Mouse (Mus musculus) thymus, postnatal 10 days (tissue): ENCODE measurements at regions not wholly inside any gene's neighbourhood (a gene's known extent, or its start where the extent isn't known, plus 50 kb on each side); places are given as distances from the start of the nearest gene placed in this dataset.

ENCODE experiments used
- DNase-seq, 2 experiments: peaks; one replicate each; pipeline ENCODE4 v3.0.0; 2021; ENCODE audit warnings: low spot score in 2 of 2

DNA sequence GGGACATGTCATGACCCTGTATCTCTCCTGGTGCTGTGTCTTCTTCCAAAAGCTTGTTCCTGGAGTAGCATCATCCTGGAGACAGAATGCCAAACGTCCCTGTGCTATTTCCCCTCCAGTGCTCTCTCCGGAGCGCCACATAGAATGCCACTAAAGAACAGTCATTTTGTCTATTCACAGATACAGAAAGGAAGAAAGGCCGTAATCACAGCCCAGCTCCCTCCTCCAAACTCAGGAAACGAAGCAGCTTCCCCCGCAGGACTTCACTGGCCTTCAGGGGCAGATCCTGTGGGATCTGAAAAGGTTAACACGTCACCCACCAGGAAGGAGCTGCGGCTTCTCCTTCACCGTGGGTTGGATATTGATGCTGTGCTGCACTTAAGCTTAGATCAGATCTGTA, 140.7 kb downstream of the Usp46 start:
- no peak for DNase-seq

DNA sequence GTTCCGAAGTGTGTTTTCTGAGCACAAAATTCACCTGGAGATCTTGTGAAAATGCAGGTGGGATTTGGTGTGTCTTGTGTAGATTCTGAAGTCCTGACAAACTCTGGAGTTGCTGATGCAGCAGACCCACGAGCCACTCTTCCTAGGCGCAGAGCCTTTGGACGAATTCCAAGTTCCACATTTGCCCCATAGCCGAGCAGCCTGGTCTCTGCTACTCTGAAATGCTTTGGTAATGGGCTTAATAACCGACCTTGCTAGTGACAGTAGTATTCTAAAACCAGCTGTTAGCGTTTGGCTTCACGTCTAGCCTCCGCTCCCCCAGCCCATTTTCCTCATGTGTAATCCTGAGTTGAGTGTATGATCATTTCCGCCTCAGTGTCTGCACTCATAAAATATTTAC, 139.5 kb downstream of the Usp46 start:
- no peak for DNase-seq

DNA sequence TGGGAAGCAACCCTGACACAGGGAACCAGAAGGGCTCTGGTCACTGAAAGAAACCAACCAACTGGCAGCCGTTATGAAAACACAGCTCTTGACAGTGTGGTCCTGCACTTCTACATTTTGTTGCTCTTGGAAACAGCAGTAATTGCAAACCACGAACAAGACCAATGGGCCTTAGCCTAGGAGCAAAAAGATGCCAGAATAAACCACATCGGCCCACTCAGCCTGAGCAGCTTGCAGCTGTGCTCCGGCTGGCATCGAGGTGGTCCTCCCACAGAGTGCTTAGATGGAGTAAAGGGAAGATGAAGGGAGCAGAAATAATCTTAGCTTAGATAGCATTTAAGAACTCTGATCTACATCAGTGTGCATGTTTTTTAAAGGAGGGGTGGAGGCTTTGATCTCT, 138.0 kb downstream of the Usp46 start:
- DNase-seq = no peak

DNA sequence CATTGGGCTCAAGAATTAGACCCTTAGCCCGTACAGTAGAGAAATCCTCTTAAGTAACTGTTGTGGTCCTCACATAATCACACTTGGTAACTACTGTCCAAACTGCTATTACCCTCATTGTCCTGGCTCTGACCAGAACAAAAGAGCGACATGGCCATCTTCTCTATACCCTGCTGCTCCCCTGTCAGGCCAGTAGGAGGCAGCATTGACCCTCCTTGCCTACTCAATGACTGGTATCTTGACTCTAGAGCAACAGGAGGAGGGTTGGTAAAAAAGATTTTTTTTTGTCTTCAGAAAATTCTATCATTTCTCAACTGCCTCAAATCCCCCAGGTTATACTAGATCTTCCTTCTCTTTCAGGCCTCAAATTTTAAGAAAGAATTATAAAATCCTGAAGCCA, 130.4 kb downstream of the Usp46 start:
- peak in 1 of 2 experiments; percentile 14 for DNase-seq

DNA sequence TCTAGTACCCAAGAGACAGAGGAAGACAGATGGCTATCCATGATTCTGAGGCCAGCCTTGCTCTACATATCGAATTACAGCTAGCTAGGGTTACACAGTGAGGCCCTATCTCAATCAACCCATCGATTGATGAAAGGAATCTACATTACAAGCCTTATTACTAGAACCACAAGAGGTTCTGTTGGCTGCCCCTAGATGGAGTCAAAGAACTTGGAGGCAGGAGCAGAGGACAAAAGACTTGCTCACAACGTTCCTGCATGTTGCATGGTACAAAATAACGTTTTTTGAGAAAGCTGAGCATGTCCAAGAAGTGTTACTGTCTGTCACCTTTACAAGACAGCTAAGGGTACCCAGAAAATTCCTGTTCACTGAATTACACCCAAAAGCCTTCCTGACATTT, 129.8 kb downstream of the Usp46 start:
- no peak for DNase-seq

DNA sequence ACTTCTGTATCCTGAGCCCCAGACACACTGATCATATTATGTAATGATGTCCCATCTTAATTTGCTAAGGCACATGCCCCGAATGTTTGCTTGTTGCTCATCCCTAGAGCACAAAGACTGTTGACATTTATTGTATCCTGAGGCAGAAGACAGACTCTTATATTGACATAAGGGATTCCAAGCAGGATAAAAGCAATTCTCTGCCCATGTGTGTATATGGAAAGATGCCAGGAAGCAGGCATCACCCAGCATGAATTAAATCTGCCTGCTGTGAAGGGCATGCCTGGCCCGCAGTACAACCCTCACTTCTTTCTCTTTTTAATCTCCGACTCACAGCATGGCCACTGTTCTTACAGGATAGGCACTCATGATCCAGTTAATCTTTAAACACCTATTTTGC, 125.3 kb downstream of the Usp46 start:
- DNase-seq = no peak

DNA sequence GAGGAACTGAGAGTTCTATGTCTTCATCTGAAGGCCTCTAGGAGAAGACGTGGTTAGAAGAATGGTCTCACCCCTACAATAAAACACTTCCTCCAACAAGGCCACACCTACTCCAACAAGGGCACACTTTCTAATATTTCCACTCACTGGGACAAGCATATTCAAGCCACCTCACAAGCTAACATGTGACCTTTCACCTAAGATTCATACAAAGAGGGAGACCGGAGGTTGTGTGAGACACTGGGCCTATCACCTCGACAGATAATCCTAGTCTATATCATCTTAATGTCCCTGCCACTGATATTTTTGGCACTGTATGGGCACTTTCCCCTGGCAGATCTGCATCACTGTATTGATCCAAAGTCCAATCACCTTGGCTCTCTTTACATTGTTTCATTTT, 122.6 kb downstream of the Usp46 start:
- no peak for DNase-seq

DNA sequence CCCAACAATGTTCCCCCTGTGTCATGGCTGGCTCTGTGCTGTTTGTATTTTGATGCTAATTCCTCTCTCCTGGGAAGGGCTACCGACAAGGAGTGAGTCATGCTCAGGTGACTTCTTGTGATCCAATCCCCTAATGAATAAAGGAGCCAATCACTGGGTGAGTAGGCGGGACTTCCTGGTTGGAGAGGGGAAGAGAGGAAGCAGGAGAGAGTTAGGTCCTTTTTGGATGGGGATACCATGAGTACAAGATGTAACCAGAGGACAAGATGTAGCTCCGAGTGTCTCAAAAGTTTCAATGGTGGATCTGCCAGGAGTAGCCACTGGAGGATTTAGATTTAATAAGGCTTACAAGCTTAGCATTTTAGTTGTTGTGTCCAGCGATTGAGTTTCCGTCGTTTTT, 122.1 kb downstream of the Usp46 start:
- no peak for DNase-seq

DNA sequence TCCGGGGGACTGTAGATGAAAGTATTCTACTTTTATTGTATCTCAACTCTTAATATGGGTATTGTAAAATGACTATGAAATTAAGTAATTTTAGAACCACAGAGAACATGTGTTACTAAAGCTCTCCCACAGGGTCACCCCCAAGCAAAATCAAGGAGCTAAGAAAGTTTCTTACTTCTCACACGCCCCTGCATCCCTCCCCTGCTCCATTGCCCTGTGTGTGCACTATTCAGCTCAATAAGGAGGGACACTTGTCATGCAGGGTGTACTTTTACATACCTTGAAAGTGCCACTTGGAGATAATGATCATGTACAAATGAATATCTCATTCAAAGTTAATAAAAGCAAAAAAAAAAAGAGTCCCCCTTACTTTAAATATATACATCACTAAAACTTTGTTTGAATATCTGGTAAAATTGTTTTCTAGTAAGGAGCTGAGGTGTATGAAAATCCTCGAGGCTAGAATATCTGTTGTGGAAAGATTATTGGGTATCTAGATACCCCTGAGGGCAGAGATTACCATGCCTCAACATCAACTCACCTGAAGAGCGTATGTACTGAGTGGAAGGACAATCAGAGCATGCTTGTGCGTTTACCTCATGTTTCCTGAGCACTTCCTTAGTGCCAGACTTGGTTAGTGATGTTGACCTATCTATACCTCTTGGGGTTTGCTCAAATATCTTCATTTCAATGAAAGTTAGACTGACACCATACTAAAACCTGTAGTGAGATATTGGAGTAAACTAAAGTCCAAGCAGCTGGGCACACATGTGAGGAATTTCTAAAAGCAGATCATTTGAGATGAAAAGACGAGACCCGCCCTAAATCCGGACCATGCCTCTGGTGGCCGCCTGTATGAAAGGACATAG, 120.0 kb downstream of the Usp46 start:
- no peak for DNase-seq
